Mouse (Mus musculus): ENCODE data around the gene Fa2h.

- TF ChIP-seq MYOD1 (IDR thresholded peaks at IDR 0.05; ENCODE audit: control insufficient read depth in 1 of 3, insufficient read length in 2 of 3, low read depth in 2 of 3) (no peak), POLR2A (IDR thresholded peaks at IDR 0.05; ENCODE audit: insufficient read length, low read depth) (no peak), MAX (IDR thresholded peaks at IDR 0.05; ENCODE audit: low read depth) (no peak), POLR2AphosphoS2 (IDR thresholded peaks at IDR 0.05; ENCODE audit: insufficient read length, low read depth) (no peak), USF1 (IDR thresholded peaks at IDR 0.05; ENCODE audit: low read depth) (no peak), E2F4 (IDR thresholded peaks at IDR 0.05; ENCODE audit: insufficient read depth) (no peak), MYOG (IDR thresholded peaks at IDR 0.05; ENCODE audit: control insufficient read depth in 1 of 3, insufficient read depth in 1 of 3, insufficient read length in 2 of 3, low read depth in 2 of 3) (no peak), TCF12 (IDR thresholded peaks at IDR 0.05; ENCODE audit: insufficient read depth, poor library complexity, severe bottlenecking) (no peak)
Observed at GRCm38 (mm10) chr8:111350577-111350976, 43.0 kb downstream of the Fa2h start.

All from myocyte (in vitro differentiated cells).